16 mouse cellular contexts compared by ENCODE assay signal in genomic region chr6:120778226-120778625, GRCm38 (mm10). TPM values are rescaled to one million over a fixed set of nuclear protein-coding genes. Genes with fewer than 3 reads are reported as not detected.
"Had no signal": no experiment of that assay in that cellular context is flagged by ENCODE, and none has a peak within 500 bp of the region (broad histone marks: within the 10 kb centered on the region; RNA-seq: fewer than 3 reads in every experiment).

No protein-coding gene starts in this region.

- H3K4me1 ChIP-seq: lung, embryonic 15.5 days had no signal

- ATAC-seq: hindbrain, postnatal 0 days; inflammation-experienced regulatory T-cells, adult 6 months; intestine, embryonic 16.5 days had no signal

- H3K4me2 ChIP-seq: liver, embryonic 11.5 days; lung, embryonic 15.5 days; midbrain, embryonic 11.5 days had no signal

- H3K4me3 ChIP-seq: layer of hippocampus, adult 2 months; lung, embryonic 15.5 days; megakaryocyte, embryonic 14.5 days had no signal

- H3K36me3 ChIP-seq: lung, embryonic 15.5 days had no signal

- DNase-seq: kidney, adult 9 months; layer of hippocampus, adult 9-11 months; liver, postnatal 0 days; midbrain, embryonic 14.5 days; thymus, adult 2 months; thymus, postnatal 14 days; thymus, postnatal 4 days had no signal

- H3K27me3 ChIP-seq: lung, embryonic 15.5 days had no signal

- H3K9ac ChIP-seq: liver, embryonic 14.5 days; liver, postnatal 0 days; lung, embryonic 15.5 days had no signal

- H3K27ac ChIP-seq: hindbrain, postnatal 0 days; layer of hippocampus, adult 2 months; liver, embryonic 14.5 days; lung, embryonic 15.5 days had no signal

- H3K9me3 ChIP-seq: lung, embryonic 15.5 days; megakaryocyte, embryonic 14.5 days had no signal

RNA-seq across cellular contexts. Expression of gene Slc25a18, which starts 4.8 kb away (rescaled TPM):
- polyA plus RNA-seq: intestine, embryonic 16.5 days; liver, postnatal 0 days; lung, embryonic 15.5 days had no signal
